Mouse (Mus musculus) hindbrain, embryonic 15.5 days (tissue): ENCODE data around the gene Gm17087. TPM values are rescaled to one million over a fixed set of nuclear protein-coding genes. Genes with fewer than 3 reads are reported as not detected.

Experiments
- ATAC-seq: fragments of 200-750 bp; cut with Nextera tagmentation; 2 replicates; pipeline ENCODE4 v1.8.0; 2017; ENCODE audit warnings: low read depth, moderate number of reproducible peaks, moderate TSS enrichment; ENCODE audit not compliant: low FRiP score
- H3K27ac ChIP-seq: fragments of 300-500 bp; sonication (generic); replicated peaks from 2 replicates; pipeline ENCODE4 v1.5.1; 2015; ENCODE audit warnings: mild to moderate bottlenecking, inconsistent platforms
- H3K27me3 ChIP-seq: fragments of 300-500 bp; sonication (generic); 2 replicates; pipeline ENCODE4 v1.6.1; 2015; ENCODE audit warnings: control low read depth, inconsistent platforms
- H3K36me3 ChIP-seq: fragments of 300-500 bp; sonication (generic); 2 replicates; pipeline ENCODE4 v1.6.1; 2015; ENCODE audit warnings: control low read depth, inconsistent platforms
- H3K4me1 ChIP-seq: fragments of 300-500 bp; sonication (generic); replicated peaks from 2 replicates; pipeline ENCODE4 v1.6.1; 2015; ENCODE audit warnings: control low read depth, inconsistent platforms
- H3K4me2 ChIP-seq: fragments of 300-500 bp; sonication (generic); 2 replicates; pipeline ENCODE4 v1.6.1; 2015; ENCODE audit warnings: moderate library complexity, mild to moderate bottlenecking, inconsistent platforms
- H3K4me3 ChIP-seq: fragments of 300-500 bp; sonication (generic); 2 replicates; pipeline ENCODE4 v1.5.1; 2015; ENCODE audit warnings: mild to moderate bottlenecking, inconsistent platforms
- H3K9ac ChIP-seq: fragments of 300-500 bp; sonication (generic); 2 replicates; pipeline ENCODE4 v1.6.1; 2015; ENCODE audit warnings: inconsistent platforms
- H3K9me3 ChIP-seq: fragments of 300-500 bp; sonication (generic); 2 replicates; pipeline ENCODE4 v1.6.1; 2016; ENCODE audit warnings: control low read depth, inconsistent platforms
- WGBS: fragments of 180-500 bp; shearing (Covaris S2); methylation state at CpG from one replicate; pipeline ENCODE4 v1.1.7; 2015; 5-methylcytosine and 5-hydroxymethylcytosine counted together
- polyA plus RNA-seq: library from polyadenylated mRNA; unstranded; fragments of >200 nt; fragmentation: Nextera tagmentation; extraction: Ambion mirVana; gene quantifications from 2 replicates; pipeline ENCODE4 v1.2.1, GENCODE M21; 2015

Gm17087 gene
- polyA plus RNA-seq, 1 experiment from 2014 or later = not detected

GRCm38 (mm10) chr17:8562101-8562885 is 4.5 kb downstream of the Gm17087 start:
- Histone ChIP-seq H3K4me1 (no peaks in the 10 kb centered on the region), H3K36me3 (no peaks in the 10 kb centered on the region), H3K27me3 (no peaks in the 10 kb centered on the region), H3K4me3 (no peak overlapping the region), H3K9ac (no peak overlapping the region), H3K9me3 (no peaks in the 10 kb centered on the region), H3K4me2 (no peak overlapping the region), H3K27ac (no peak overlapping the region)
- 63% methylated on average over 14 of the region's 14 CpGs for WGBS
- no peak for ATAC-seq

GRCm38 (mm10) chr17:8557926-8558325 is 8.8 kb downstream of the Gm17087 start:
- Histone ChIP-seq H3K9me3 (no peaks in the 10 kb centered on the region), H3K4me3 (no peak overlapping the region), H3K36me3 (no peaks in the 10 kb centered on the region), H3K27me3 (no peaks in the 10 kb centered on the region), H3K4me2 (no peak overlapping the region), H3K4me1 (no peaks in the 10 kb centered on the region), H3K9ac (no peak overlapping the region), H3K27ac (no peak overlapping the region)
- ATAC-seq = no peak
- 89% methylated on average over 8 of the region's 8 CpGs for WGBS

- no peak for ATAC-seq
- Histone ChIP-seq H3K4me3 (no peak overlapping the region), H3K27me3 (no peaks in the 10 kb centered on the region), H3K4me1 (no peaks in the 10 kb centered on the region), H3K4me2 (no peak overlapping the region), H3K9ac (no peak overlapping the region), H3K36me3 (no peaks in the 10 kb centered on the region), H3K27ac (no peak overlapping the region), H3K9me3 (no peaks in the 10 kb centered on the region)
- 81% methylated on average over 6 of the region's 6 CpGs for WGBS
These were observed 10.5 kb downstream of the Gm17087 start for GRCm38 (mm10) chr17:8556223-8556622.

GRCm38 (mm10) chr17:8555785-8556184 is 11.0 kb downstream of the Gm17087 start:
- WGBS = 90% methylated on average over 9 of the region's 9 CpGs
- no peaks in the 10 kb centered on the region for H3K4me1 ChIP-seq
- H3K4me3 ChIP-seq = no peak overlapping the region
- ATAC-seq = no peak
- H3K9ac ChIP-seq = no peak overlapping the region
- H3K9me3 ChIP-seq = no peaks in the 10 kb centered on the region
- no peak overlapping the region for H3K27ac ChIP-seq
- no peaks in the 10 kb centered on the region for H3K36me3 ChIP-seq
- H3K27me3 ChIP-seq = no peaks in the 10 kb centered on the region
- no peak overlapping the region for H3K4me2 ChIP-seq

DNA sequence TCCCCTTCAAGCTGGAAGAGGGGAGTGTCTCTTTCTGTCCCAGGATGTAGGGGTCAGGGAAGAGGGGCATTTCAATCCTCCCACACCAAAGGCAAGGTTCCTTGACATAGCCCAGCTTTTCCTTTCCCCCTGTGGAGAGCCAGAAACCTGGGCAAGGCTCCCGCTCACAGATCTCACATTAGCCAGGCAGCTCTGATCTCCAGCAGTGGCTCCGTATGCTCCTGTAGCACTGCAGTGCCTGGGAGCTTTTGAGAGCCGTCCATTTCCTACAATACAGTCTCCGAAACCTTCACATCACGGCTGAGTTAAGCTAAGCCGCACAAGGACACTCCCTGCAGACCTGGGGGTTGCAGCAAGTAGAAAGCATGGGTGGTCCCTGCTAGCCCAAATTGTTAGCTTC is 12.5 kb downstream of the Gm17087 start:
- Histone ChIP-seq H3K4me2 (no peak overlapping the region), H3K27me3 (no peaks in the 10 kb centered on the region), H3K36me3 (no peaks in the 10 kb centered on the region), H3K4me1 (no peaks in the 10 kb centered on the region), H3K27ac (no peak overlapping the region), H3K9ac (no peak overlapping the region), H3K9me3 (no peaks in the 10 kb centered on the region), H3K4me3 (no peak overlapping the region)
- WGBS = 85% methylated on average over 6 of the region's 6 CpGs
- ATAC-seq = no peak

GRCm38 (mm10) chr17:8553601-8554000 is 13.1 kb downstream of the Gm17087 start:
- Histone ChIP-seq H3K9me3 (no peaks in the 10 kb centered on the region), H3K4me2 (no peak overlapping the region), H3K36me3 (no peaks in the 10 kb centered on the region), H3K4me3 (no peak overlapping the region), H3K27ac (no peak overlapping the region), H3K4me1 (no peaks in the 10 kb centered on the region), H3K27me3 (no peaks in the 10 kb centered on the region), H3K9ac (no peak overlapping the region)
- 78% methylated on average over 3 of the region's 3 CpGs for WGBS
- no peak for ATAC-seq

DNA sequence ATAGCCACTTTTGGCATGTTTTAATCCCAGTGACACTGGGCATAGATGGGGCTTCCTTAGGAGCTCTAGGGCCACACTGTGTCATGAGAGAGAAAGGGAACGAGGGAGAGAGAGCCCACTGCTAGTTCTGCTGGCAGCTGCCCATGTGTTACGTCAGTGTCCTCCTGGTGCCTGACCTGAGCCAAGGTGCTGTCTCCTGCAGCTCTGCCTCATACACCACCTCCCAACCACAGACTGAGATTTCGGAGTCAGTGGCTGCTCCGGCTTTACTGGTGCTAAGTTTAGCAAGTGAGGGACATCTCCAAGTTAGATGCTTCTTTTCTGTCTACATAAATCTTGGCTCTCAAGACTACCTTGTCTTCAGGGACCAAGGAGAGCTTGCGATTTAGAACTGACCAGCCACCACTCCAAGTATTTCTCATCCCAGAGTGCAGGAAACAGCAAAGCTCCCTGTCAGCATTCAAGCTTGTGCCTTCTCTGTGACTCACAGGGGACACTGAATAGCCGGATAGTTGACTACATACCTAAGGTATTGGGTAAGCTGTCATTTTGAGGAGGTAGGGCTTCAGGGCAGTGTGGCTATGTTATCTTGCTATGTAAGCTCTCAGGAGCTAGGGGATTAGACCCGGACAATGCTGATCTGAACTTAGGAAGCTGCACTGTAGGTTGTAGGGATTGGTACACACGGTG is 14.3 kb downstream of the Gm17087 start:
- Histone ChIP-seq H3K27me3 (no peaks in the 10 kb centered on the region), H3K9ac (no peak overlapping the region), H3K27ac (no peak overlapping the region), H3K4me2 (no peak overlapping the region), H3K4me3 (no peak overlapping the region), H3K9me3 (no peaks in the 10 kb centered on the region), H3K36me3 (no peaks in the 10 kb centered on the region), H3K4me1 (no peaks in the 10 kb centered on the region)
- 91% methylated on average over 8 of the region's 8 CpGs for WGBS
- no peak for ATAC-seq

GRCm38 (mm10) chr17:8551641-8552040 is 15.1 kb downstream of the Gm17087 start:
- Histone ChIP-seq H3K4me1 (no peaks in the 10 kb centered on the region), H3K36me3 (no peaks in the 10 kb centered on the region), H3K4me2 (no peak overlapping the region), H3K27ac (no peak overlapping the region), H3K27me3 (no peaks in the 10 kb centered on the region), H3K9me3 (no peaks in the 10 kb centered on the region), H3K4me3 (no peak overlapping the region), H3K9ac (no peak overlapping the region)
- WGBS = 86% methylated on average over 3 of the region's 3 CpGs
- no peak for ATAC-seq

- ATAC-seq = no peak
- WGBS = 96% methylated on average over 4 of the region's 4 CpGs
These were observed 18.0 kb downstream of the Gm17087 start for GRCm38 (mm10) chr17:8548733-8549132.

GRCm38 (mm10) chr17:8546366-8546765 is 20.4 kb downstream of the Gm17087 start:
- H3K36me3 ChIP-seq = no peaks in the 10 kb centered on the region
- H3K9me3 ChIP-seq = no peaks in the 10 kb centered on the region
- H3K9ac ChIP-seq = no peak overlapping the region
- no peaks in the 10 kb centered on the region for H3K27me3 ChIP-seq
- no peak overlapping the region for H3K27ac ChIP-seq
- no peak for ATAC-seq
- no peaks in the 10 kb centered on the region for H3K4me1 ChIP-seq
- H3K4me2 ChIP-seq = no peak overlapping the region
- WGBS = 92% methylated on average over 9 of the region's 9 CpGs
- no peak overlapping the region for H3K4me3 ChIP-seq

More at GRCm38 (mm10) chr17:8548733-8549132, 18.0 kb downstream of the Gm17087 start:
- Histone ChIP-seq H3K4me3 (no peak overlapping the region), H3K4me1 (no peaks in the 10 kb centered on the region), H3K9ac (no peak overlapping the region), H3K36me3 (no peaks in the 10 kb centered on the region), H3K9me3 (no peaks in the 10 kb centered on the region), H3K27me3 (no peaks in the 10 kb centered on the region), H3K27ac (no peak overlapping the region), H3K4me2 (no peak overlapping the region)

DNA sequence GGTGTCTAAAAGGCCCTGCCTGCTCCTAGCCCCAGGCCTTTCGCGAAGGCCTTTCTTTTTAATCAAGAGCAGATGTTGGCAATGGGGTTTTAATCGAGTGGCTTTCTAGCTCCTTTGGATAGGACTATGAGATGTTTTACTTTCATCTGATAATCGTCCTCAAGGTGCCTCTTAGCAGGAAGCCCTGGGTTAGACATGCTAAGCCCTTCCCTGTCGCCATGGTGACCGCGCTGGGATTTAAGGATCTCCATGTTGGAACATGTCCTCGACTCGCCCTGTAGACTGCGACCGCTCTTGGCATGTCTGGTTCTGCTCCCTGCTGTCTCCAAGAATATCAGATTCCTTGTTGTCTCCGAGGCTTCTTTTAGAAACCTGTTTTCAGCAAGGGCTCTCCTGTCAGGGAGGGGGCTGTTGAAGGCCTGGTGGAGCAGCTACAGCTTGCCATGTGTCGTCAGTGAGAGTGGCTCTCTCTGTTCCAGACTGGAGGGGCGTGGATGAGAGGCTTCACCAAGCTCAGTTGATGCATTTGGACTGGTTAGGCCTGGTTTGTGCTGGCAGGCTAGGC is 24.7 kb downstream of the Gm17087 start:
- H3K27ac ChIP-seq = no peak overlapping the region
- H3K27me3 ChIP-seq = no peaks in the 10 kb centered on the region
- no peak for ATAC-seq
- no peak overlapping the region for H3K9ac ChIP-seq
- H3K4me1 ChIP-seq = no peaks in the 10 kb centered on the region
- no peaks in the 10 kb centered on the region for H3K36me3 ChIP-seq
- 77% methylated on average over 14 of the region's 14 CpGs for WGBS
- no peaks in the 10 kb centered on the region for H3K9me3 ChIP-seq
- H3K4me3 ChIP-seq = no peak overlapping the region
- no peak overlapping the region for H3K4me2 ChIP-seq

GRCm38 (mm10) chr17:8538102-8538501 is 28.6 kb downstream of the Gm17087 start:
- no peak for ATAC-seq
- H3K4me3 ChIP-seq = no peak overlapping the region
- H3K27ac ChIP-seq = no peak overlapping the region
- 69% methylated on average over 3 of the region's 3 CpGs for WGBS
- H3K9me3 ChIP-seq = no peaks in the 10 kb centered on the region
- H3K4me2 ChIP-seq = no peak overlapping the region
- H3K36me3 ChIP-seq = no peaks in the 10 kb centered on the region
- H3K27me3 ChIP-seq = no peaks in the 10 kb centered on the region
- no peak overlapping the region for H3K9ac ChIP-seq
- no peaks in the 10 kb centered on the region for H3K4me1 ChIP-seq
